Mouse (Mus musculus) lung, postnatal 0 days (tissue): ENCODE data around the gene Pcbp3. TPM values are rescaled to one million over a fixed set of nuclear protein-coding genes. Genes with fewer than 3 reads are reported as not detected.

Source experiments
- ATAC-seq: fragments of 200-750 bp; cut with Nextera tagmentation; 2 replicates; pipeline ENCODE4 v1.8.0; 2017; ENCODE audit warnings: moderate library complexity
- DNase-seq: peaks from one replicate; pipeline ENCODE4 v3.0.0-alpha.2; 2016; ENCODE audit warnings: low spot score
- H3K27ac ChIP-seq: fragments of 300-500 bp; sonication (generic); 2 replicates; pipeline ENCODE4 v1.5.1; 2014; ENCODE audit warnings: antibody characterized with exemption, mild to moderate bottlenecking, low read length, mixed read lengths
- H3K27me3 ChIP-seq: fragments of 300-500 bp; sonication (generic); replicated peaks from 2 replicates; pipeline ENCODE4 v1.6.1; 2014; ENCODE audit warnings: low read length, mixed read lengths; ENCODE audit not compliant: insufficient read depth
- H3K36me3 ChIP-seq: fragments of 300-500 bp; sonication (generic); 2 replicates; pipeline ENCODE4 v1.6.1; 2014; ENCODE audit warnings: low read length, mixed read lengths; ENCODE audit not compliant: insufficient read depth
- H3K4me1 ChIP-seq: fragments of 300-500 bp; sonication (generic); 2 replicates; pipeline ENCODE4 v1.6.1; 2014; ENCODE audit warnings: antibody characterized with exemption, low read depth, low read length, mixed read lengths; ENCODE audit not compliant: insufficient read depth
- H3K4me2 ChIP-seq: fragments of 300-500 bp; sonication (generic); replicated peaks from 2 replicates; pipeline ENCODE4 v1.6.1; 2014; ENCODE audit warnings: low read depth, mild to moderate bottlenecking, low read length, moderate library complexity, mixed read lengths
- H3K4me3 ChIP-seq: fragments of 300-500 bp; sonication (generic); 2 replicates; pipeline ENCODE4 v1.5.1; 2014; ENCODE audit warnings: low read depth, low read length
- H3K9ac ChIP-seq: fragments of 300-500 bp; sonication (generic); replicated peaks from 2 replicates; pipeline ENCODE4 v1.6.1; 2014; ENCODE audit warnings: low read depth, mild to moderate bottlenecking
- H3K9me3 ChIP-seq: fragments of 300-500 bp; sonication (generic); 2 replicates; pipeline ENCODE4 v1.6.1; 2016; ENCODE audit warnings: low read length, mixed read lengths
- CTCF ChIP-seq: IDR thresholded peaks from 2 replicates; pipeline ENCODE4 v1.5.1; 2016; ENCODE audit warnings: antibody characterized with exemption, mild to moderate bottlenecking
- EP300 ChIP-seq: IDR thresholded peaks from 2 replicates; pipeline ENCODE4 v1.6.1; 2016; ENCODE audit warnings: antibody characterized with exemption, mild to moderate bottlenecking, control low read depth
- WGBS: fragments of 180-500 bp; shearing (Covaris S2); extraction: QIAGEN DNeasy Blood & Tissue Kit; methylation state at CpG from one replicate; pipeline ENCODE4 v1.1.7; 2014; 5-methylcytosine and 5-hydroxymethylcytosine counted together
- polyA plus RNA-seq: library from polyadenylated mRNA; unstranded; fragments of >200 nt; fragmentation: Nextera tagmentation; extraction: Ambion mirVana; gene quantifications from 2 replicates; pipeline ENCODE4 v1.2.1, GENCODE M21; 2015

Pcbp3 gene
- polyA plus RNA-seq, 1 experiment from 2014 or later: 29.3 TPM

GRCm38 (mm10) chr10:76732881-76733676 is 228.6 kb downstream of the Pcbp3 start:
- DNase-seq (peak; percentile 94), ATAC-seq (peak; percentile 90)
- Histone ChIP-seq H3K4me3 (no peak overlapping the region), H3K9me3 (no peaks in the 10 kb centered on the region), H3K36me3 (no peaks in the 10 kb centered on the region), H3K27ac (peak overlapping the region; percentile 79), H3K27me3 (no peaks in the 10 kb centered on the region), H3K4me1 (peaks cover 12% of the 10 kb centered on the region; the same call in 1 of the 2 replicates), H3K9ac (no peak overlapping the region), H3K4me2 (peak overlapping the region; percentile 22; the same call in 1 of the 2 replicates)
- TF ChIP-seq CTCF (peak; percentile 88), EP300 (peak; percentile 66)
- 10% methylated on average over 17 of the region's 17 CpGs for WGBS

GRCm38 (mm10) chr10:76732391-76732790 is 229.3 kb downstream of the Pcbp3 start:
- Histone ChIP-seq H3K27ac (peak overlapping the region; percentile 77), H3K36me3 (no peaks in the 10 kb centered on the region), H3K4me1 (peaks cover 12% of the 10 kb centered on the region; the same call in 1 of the 2 replicates), H3K4me3 (no peak overlapping the region), H3K4me2 (no peak overlapping the region), H3K9me3 (no peaks in the 10 kb centered on the region), H3K27me3 (no peaks in the 10 kb centered on the region), H3K9ac (no peak overlapping the region)
- ATAC-seq (no peak), DNase-seq (no peak)
- 45% methylated on average over 6 of the region's 6 CpGs for WGBS
- TF ChIP-seq CTCF (no peak), EP300 (no peak)

- DNase-seq (no peak), ATAC-seq (no peak)
- Histone ChIP-seq H3K9me3 (no peaks in the 10 kb centered on the region), H3K4me2 (no peak overlapping the region), H3K27ac (peak overlapping the region; percentile 77), H3K27me3 (no peaks in the 10 kb centered on the region), H3K36me3 (no peaks in the 10 kb centered on the region), H3K4me3 (no peak overlapping the region), H3K9ac (no peak overlapping the region), H3K4me1 (peaks cover 12% of the 10 kb centered on the region; the same call in 1 of the 2 replicates)
- 50% methylated on average over 20 of the region's 20 CpGs for WGBS
- no peak for TF ChIP-seq EP300
- no peak for TF ChIP-seq CTCF
Measured at GRCm38 (mm10) chr10:76731621-76732239, 230.0 kb downstream of the Pcbp3 start.

- no peak for TF ChIP-seq CTCF
- TF ChIP-seq EP300: no peak
- Histone ChIP-seq H3K9ac (no peak overlapping the region), H3K27me3 (no peaks in the 10 kb centered on the region), H3K27ac (no peak overlapping the region), H3K9me3 (no peaks in the 10 kb centered on the region), H3K4me3 (no peak overlapping the region), H3K4me1 (peaks cover 12% of the 10 kb centered on the region; the same call in 1 of the 2 replicates), H3K36me3 (no peaks in the 10 kb centered on the region), H3K4me2 (no peak overlapping the region)
- DNase-seq (peak; percentile 31), ATAC-seq (no peak)
- 73% methylated on average over 19 of the region's 19 CpGs for WGBS
Measured at GRCm38 (mm10) chr10:76729631-76730620, 231.8 kb downstream of the Pcbp3 start.

- Histone ChIP-seq H3K27ac (no peak overlapping the region; the same call in 1 of the 2 replicates), H3K4me3 (no peak overlapping the region), H3K4me1 (peaks cover 12% of the 10 kb centered on the region; the same call in 1 of the 2 replicates), H3K36me3 (no peaks in the 10 kb centered on the region), H3K9ac (no peak overlapping the region), H3K9me3 (no peaks in the 10 kb centered on the region), H3K27me3 (no peaks in the 10 kb centered on the region), H3K4me2 (no peak overlapping the region)
- peak; percentile 89 for TF ChIP-seq CTCF
- no peak; the same call in 1 of the 2 replicates for TF ChIP-seq EP300
- 0 out of 2 replicates have a peak, but pooled peaks have one; percentile 8 for ATAC-seq
- DNase-seq: peak; percentile 93
- 19% methylated on average over 11 of the region's 11 CpGs for WGBS
Measured at GRCm38 (mm10) chr10:76728369-76728768, 233.3 kb downstream of the Pcbp3 start.
